Mouse (Mus musculus): Measurements from ENCODE around the gene Mtch1.
A peak's percentile ranks its signal among the peaks of the same experiment; 100 is the strongest.

DNA sequence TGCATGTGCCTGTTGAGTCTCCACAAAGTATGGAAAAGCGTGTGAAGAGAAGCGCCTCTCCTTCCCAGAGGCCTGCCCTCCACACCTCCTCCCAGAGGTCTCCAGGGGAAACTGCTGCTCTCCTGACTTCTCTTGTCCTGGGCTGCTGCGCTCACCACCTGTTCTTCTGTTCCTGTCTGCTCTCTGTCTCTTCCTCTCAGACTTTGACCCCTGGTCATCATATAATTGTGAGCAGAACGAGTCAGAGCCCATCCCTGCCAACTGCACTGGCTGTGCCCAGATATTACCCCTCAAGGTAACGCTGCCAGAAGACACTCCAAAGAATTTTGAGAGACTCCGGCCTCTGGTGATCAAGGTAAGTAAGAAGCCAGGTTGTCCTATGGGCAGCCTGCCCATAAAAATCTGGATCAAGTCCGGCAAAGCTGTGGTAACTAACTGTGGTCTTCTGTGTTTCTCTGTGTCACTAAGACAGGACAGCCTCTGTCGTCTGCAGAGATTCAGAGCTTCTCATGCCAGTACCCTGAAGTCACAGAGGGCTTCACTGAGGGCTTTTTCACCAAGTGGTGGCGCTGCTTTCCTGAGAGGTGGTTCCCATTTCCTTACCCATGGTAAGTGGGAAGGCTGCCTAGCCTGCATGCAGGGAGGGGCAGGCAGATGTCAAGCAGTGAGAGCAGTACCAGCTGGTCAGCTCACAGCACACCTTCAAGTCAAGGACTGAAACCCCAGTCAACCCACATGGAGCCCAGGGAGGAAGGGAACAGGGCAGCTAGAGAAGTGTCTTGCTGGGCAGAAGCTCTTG lies 53.7 kb downstream of the Mtch1 start:
- TF ChIP-seq EP300 (IDR thresholded peaks at IDR 0.05) (no peak), CTCF (IDR thresholded peaks at IDR 0.05) (peak; percentile 66)
